Comparison of ENCODE assay signal across 29 mouse cellular contexts in genomic region chr11:120341661-120342060, GRCm38 (mm10). TPM values are rescaled to one million over a fixed set of nuclear protein-coding genes. Genes with fewer than 3 reads are reported as not detected.
DNase-seq lines count a peak whose midpoint lies in the region; ATAC-seq and TF ChIP-seq lines count a peak whose summit lies in the region.
"Had no signal": no experiment of that assay in that cellular context is flagged by ENCODE, and none has a peak within 500 bp of the region (broad histone marks: within the 10 kb centered on the region; RNA-seq: fewer than 3 reads in every experiment).

No protein-coding gene starts in this region.

- no peak for ATAC-seq in midbrain, embryonic 11.5 days (ENCODE audit: low FRiP score)
- no peak for ATAC-seq in midbrain, embryonic 16.5 days
- no peak for ATAC-seq in liver, postnatal 0 days
- ATAC-seq: forebrain, embryonic 14.5 days; hindbrain, postnatal 0 days; midbrain, embryonic 15.5 days; Patski had no signal

- peaks cover 2% of the 10 kb centered on the region; the same call in 1 of the 2 replicates for H3K36me3 ChIP-seq in kidney, adult 2 months (ENCODE audit: control insufficient read depth, insufficient read depth, low read length)
- H3K36me3 ChIP-seq in midbrain, embryonic 11.5 days (ENCODE audit: control insufficient read depth, insufficient read depth, low read length): peaks cover 5% of the 10 kb centered on the region
- H3K36me3 ChIP-seq in midbrain, embryonic 16.5 days (ENCODE audit: control insufficient read depth, insufficient read depth, low read length): peaks cover 7% of the 10 kb centered on the region
- peaks cover 9% of the 10 kb centered on the region for H3K36me3 ChIP-seq in liver, postnatal 0 days (replicated peaks; ENCODE audit: insufficient read depth, low read length)

- 97% methylated on average over 4 of the region's 4 CpGs for whole genome bisulfite sequencing in kidney, adult 2 months
- 93% methylated on average over 4 of the region's 4 CpGs for WGBS in midbrain, embryonic 11.5 days
- WGBS in midbrain, embryonic 16.5 days: 87% methylated on average over 4 of the region's 4 CpGs
- WGBS in liver, postnatal 0 days (ENCODE audit: insufficient replicate concordance): 86% methylated on average over 4 of the region's 4 CpGs

- no peak for TF ChIP-seq POLR2A in kidney, adult 2 months (IDR thresholded peaks at IDR 0.05; ENCODE audit: low read depth, low read length)

- no peak for TF ChIP-seq CTCF in kidney, adult 2 months (conservative IDR thresholded peaks at IDR 0.05; ENCODE audit: insufficient read depth, insufficient read length, low read depth, low read length)
- no peak for TF ChIP-seq CTCF in liver, postnatal 0 days (IDR thresholded peaks at IDR 0.05; ENCODE audit: low read depth)

- no peak overlapping the region for H3K9ac ChIP-seq in midbrain, embryonic 11.5 days (ENCODE audit: low read length)
- H3K9ac ChIP-seq in midbrain, embryonic 16.5 days (ENCODE audit: low read depth, low read length): no peak overlapping the region
- H3K9ac ChIP-seq in liver, postnatal 0 days (replicated peaks): no peak overlapping the region
- H3K9ac ChIP-seq: embryonic facial prominence, embryonic 13.5 days; limb, embryonic 13.5 days; liver, embryonic 15.5 days; midbrain, embryonic 15.5 days; stomach, embryonic 15.5 days had no signal

- H3K4me2 ChIP-seq in midbrain, embryonic 11.5 days: no peak overlapping the region
- no peak overlapping the region for H3K4me2 ChIP-seq in midbrain, embryonic 16.5 days (ENCODE audit: low read length)
- no peak overlapping the region for H3K4me2 ChIP-seq in liver, postnatal 0 days (ENCODE audit: low read depth, low read length)
- H3K4me2 ChIP-seq: embryonic facial prominence, embryonic 13.5 days; limb, embryonic 13.5 days; liver, embryonic 15.5 days; midbrain, embryonic 15.5 days; stomach, embryonic 15.5 days had no signal

- no peaks in the 10 kb centered on the region; the same call in 1 of the 2 replicates for H3K9me3 ChIP-seq in midbrain, embryonic 11.5 days (ENCODE audit: control insufficient read depth, low read length)
- no peaks in the 10 kb centered on the region for H3K9me3 ChIP-seq in midbrain, embryonic 16.5 days (replicated peaks; ENCODE audit: control insufficient read depth, low read length, poor library complexity, severe bottlenecking)
- H3K9me3 ChIP-seq in liver, postnatal 0 days (ENCODE audit: low read length): no peaks in the 10 kb centered on the region
- H3K9me3 ChIP-seq: embryonic facial prominence, embryonic 13.5 days; limb, embryonic 13.5 days; liver, embryonic 15.5 days; midbrain, embryonic 15.5 days; stomach, embryonic 15.5 days had no signal

- no peak overlapping the region for H3K27ac ChIP-seq in kidney, adult 2 months (ENCODE audit: insufficient read depth, low read depth, low read length)
- no peak overlapping the region for H3K27ac ChIP-seq in midbrain, embryonic 11.5 days (ENCODE audit: low read depth, low read length)
- no peak overlapping the region for H3K27ac ChIP-seq in midbrain, embryonic 16.5 days (ENCODE audit: low read length)
- H3K27ac ChIP-seq in liver, postnatal 0 days (ENCODE audit: low read depth): no peak overlapping the region
- H3K27ac ChIP-seq: embryonic facial prominence, embryonic 13.5 days; hindbrain, postnatal 0 days; layer of hippocampus, adult 2 months; limb, embryonic 13.5 days; liver, embryonic 15.5 days; midbrain, embryonic 15.5 days; stomach, embryonic 15.5 days had no signal

- no peaks in the 10 kb centered on the region for H3K27me3 ChIP-seq in kidney, adult 2 months (replicated peaks; ENCODE audit: control insufficient read depth, insufficient read depth, low read length)
- no peaks in the 10 kb centered on the region for H3K27me3 ChIP-seq in midbrain, embryonic 11.5 days (ENCODE audit: control insufficient read depth, insufficient read depth, low read length)
- H3K27me3 ChIP-seq in midbrain, embryonic 16.5 days (ENCODE audit: control insufficient read depth, insufficient read depth, low read depth, low read length): no peaks in the 10 kb centered on the region
- H3K27me3 ChIP-seq in liver, postnatal 0 days (ENCODE audit: insufficient read depth, low read length): no peaks in the 10 kb centered on the region
- H3K27me3 ChIP-seq: embryonic facial prominence, embryonic 13.5 days; limb, embryonic 13.5 days; liver, embryonic 15.5 days; midbrain, embryonic 15.5 days; Patski; stomach, embryonic 15.5 days had no signal

- no peak overlapping the region for H3K4me3 ChIP-seq in kidney, adult 2 months (ENCODE audit: insufficient read depth, low read depth, low read length)
- H3K4me3 ChIP-seq in midbrain, embryonic 11.5 days (ENCODE audit: low read depth, low read length): no peak overlapping the region
- no peak overlapping the region for H3K4me3 ChIP-seq in midbrain, embryonic 16.5 days (ENCODE audit: low read depth, low read length)
- H3K4me3 ChIP-seq in liver, postnatal 0 days (ENCODE audit: low read depth, low read length): no peak overlapping the region
- H3K4me3 ChIP-seq: embryonic facial prominence, embryonic 13.5 days; erythroblast, embryonic 14.5 days; layer of hippocampus, adult 2 months; limb, embryonic 13.5 days; liver, embryonic 15.5 days; midbrain, embryonic 15.5 days; myocyte; stomach, embryonic 15.5 days had no signal

- intact Hi-C loops in heart, postnatal 36 days (cut with DNase I): no loop called here

- DNase-seq in heart, adult 11 months: peak; percentile 72
- DNase-seq in heart, postnatal 36 days: no peak
- peak; percentile 7 for DNase-seq in kidney, postnatal 10 days
- DNase-seq in kidney, adult 2 months: no peak
- DNase-seq in midbrain, embryonic 11.5 days (ENCODE audit: low spot score, missing footprints): peak; percentile 83
- DNase-seq in liver, postnatal 0 days: peak; percentile 8
- DNase-seq in Muller cell, postnatal 12 days (ENCODE audit: inconsistent ontology term): no peak
- DNase-seq: adrenal gland, adult 2 months; cerebellum, adult 11 months; cerebellum, adult 9-11 months; kidney, adult 18-20 months; kidney, postnatal 14 days; layer of hippocampus, postnatal 36 days; thymus, adult 2 months; thymus, postnatal 4 days had no signal

- peaks cover 10% of the 10 kb centered on the region; the same call in 1 of the 2 replicates for H3K4me1 ChIP-seq in kidney, adult 2 months (ENCODE audit: control insufficient read depth, insufficient read depth, low read length)
- H3K4me1 ChIP-seq in midbrain, embryonic 11.5 days (ENCODE audit: control insufficient read depth, insufficient read depth, low read length): peaks cover 9% of the 10 kb centered on the region; the same call in 1 of the 2 replicates
- H3K4me1 ChIP-seq in midbrain, embryonic 16.5 days (ENCODE audit: control insufficient read depth, insufficient read depth, low read length): peaks cover 19% of the 10 kb centered on the region
- H3K4me1 ChIP-seq in liver, postnatal 0 days (ENCODE audit: insufficient read depth): peaks cover 6% of the 10 kb centered on the region

- TF ChIP-seq EP300 in liver, postnatal 0 days (IDR thresholded peaks at IDR 0.05; ENCODE audit: low read depth): no peak

RNA-seq across cellular contexts. Expression of gene Actg1, which starts 6.7 kb away (rescaled TPM):
- 100 to 1,000 TPM; 218 to 338 TPM for total RNA-seq in heart, postnatal 36 days (2021)
- 828 and 981 TPM in 2 replicates for polyA plus RNA-seq in kidney, adult 2 months (2012; rRNA removed)
- 2,965 and 3,081 TPM in 2 replicates for polyA plus RNA-seq in midbrain, embryonic 11.5 days (2014; fragmentation: Nextera tagmentation; extraction: Ambion mirVana)
- 4,277 and 4,299 TPM in 2 replicates for polyA plus RNA-seq in midbrain, embryonic 16.5 days (2015; fragmentation: Nextera tagmentation; extraction: Ambion mirVana)
- polyA plus RNA-seq in liver, postnatal 0 days (2015; fragmentation: Nextera tagmentation; extraction: Ambion mirVana): 463 and 498 TPM in 2 replicates

RNA-seq across cellular contexts. Expression of gene Fscn2, which starts 19.7 kb away (rescaled TPM):
- total RNA-seq in heart, postnatal 36 days (2021): not detected
- polyA plus RNA-seq in kidney, adult 2 months (2012; rRNA removed): 0.16 and 0.19 TPM in 2 replicates
- polyA plus RNA-seq in midbrain, embryonic 11.5 days (2014; fragmentation: Nextera tagmentation; extraction: Ambion mirVana): 1.4 TPM in 2 replicates
- 1.2 and 1.3 TPM in 2 replicates for polyA plus RNA-seq in midbrain, embryonic 16.5 days (2015; fragmentation: Nextera tagmentation; extraction: Ambion mirVana)
- not detected in 2 replicates for polyA plus RNA-seq in liver, postnatal 0 days (2015; fragmentation: Nextera tagmentation; extraction: Ambion mirVana)
- total RNA-seq: left cerebral cortex, postnatal 10 days; megakaryocyte progenitor cell, adult 5-6 weeks had no signal
- polyA plus RNA-seq: erythroblast, embryonic 14.5 days; liver, embryonic 15.5 days had no signal

RNA-seq across cellular contexts. Expression of gene Faap100, which starts 36.9 kb away (rescaled TPM):
- 10 to 100 TPM; 13.8 to 15.4 TPM for total RNA-seq in heart, postnatal 36 days (2021)
- polyA plus RNA-seq in kidney, adult 2 months (2012; rRNA removed): 30.3 and 45.1 TPM in 2 replicates
- polyA plus RNA-seq in midbrain, embryonic 11.5 days (2014; fragmentation: Nextera tagmentation; extraction: Ambion mirVana): 25.3 and 29.2 TPM in 2 replicates
- polyA plus RNA-seq in midbrain, embryonic 16.5 days (2015; fragmentation: Nextera tagmentation; extraction: Ambion mirVana): 119 and 126 TPM in 2 replicates
- polyA plus RNA-seq in liver, postnatal 0 days (2015; fragmentation: Nextera tagmentation; extraction: Ambion mirVana): 5.5 and 5.8 TPM in 2 replicates

Comparison
In these comparisons a context has a peak if more than half of its experiments do, and no peak if none do; other contexts are left out.
1. DNase-seq: peak in heart, adult 11 months (single experiment), kidney, postnatal 10 days (single experiment), midbrain, embryonic 11.5 days (single experiment) and liver, postnatal 0 days (single experiment); none in heart, postnatal 36 days (0 of 2), kidney, adult 2 months (single experiment) and Muller cell, postnatal 12 days (single experiment).